Mouse (Mus musculus) neural tube, embryonic 13.5 days (tissue): ENCODE measurements around the gene Foxa3. TPM values are rescaled to one million over a fixed set of nuclear protein-coding genes. Genes with fewer than 3 reads are reported as not detected.

Experiments used
- polyA plus RNA-seq: library from polyadenylated mRNA; unstranded; fragments of >200 nt; fragmentation: Nextera tagmentation; extraction: Ambion mirVana; gene quantifications from 2 replicates; pipeline ENCODE4 v1.2.1, GENCODE M21; 2015

Gene Foxa3
- polyA plus RNA-seq, 1 experiment from 2014 or later, result 0.13 TPM

Other genes starting within 250 kb of the Foxa3 start
- not detected in 2 replicates for gene Psg19, start 225.0 kb downstream of the Foxa3 start, polyA plus RNA-seq
- not detected in 2 replicates for gene Psg17, start 201.9 kb downstream of the Foxa3 start, polyA plus RNA-seq
- gene Mill2, start 183.6 kb downstream of the Foxa3 start, polyA plus RNA-seq, result 0.17 and 0.59 TPM in 2 replicates
- 12.6 and 12.8 TPM in 2 replicates for gene Pglyrp1, start 152.2 kb downstream of the Foxa3 start, polyA plus RNA-seq
- 19.7 and 23.0 TPM in 2 replicates for gene Ccdc61, start 113.1 kb downstream of the Foxa3 start, polyA plus RNA-seq
- gene Nova2, start 97.7 kb downstream of the Foxa3 start, polyA plus RNA-seq, result 9.7 and 10.7 TPM in 2 replicates
- gene Nanos2, start 36.1 kb downstream of the Foxa3 start, polyA plus RNA-seq, result 0.56 TPM in 2 replicates
- gene Mypop, start 32.3 kb downstream of the Foxa3 start, polyA plus RNA-seq, result 5.8 and 7.4 TPM in 2 replicates
- 28.4 and 29.9 TPM in 2 replicates for gene Irf2bp1, start 19.5 kb downstream of the Foxa3 start, polyA plus RNA-seq
- gene Sympk, start 839 bp upstream of the Foxa3 start, polyA plus RNA-seq, result 30.4 and 32.7 TPM in 2 replicates
- not detected in 2 replicates for gene Rsph6a, start 31.2 kb upstream of the Foxa3 start, polyA plus RNA-seq
- gene Dmwd, start 52.7 kb upstream of the Foxa3 start, polyA plus RNA-seq, result 25.1 and 26.0 TPM in 2 replicates
- gene Dmpk, start 60.3 kb upstream of the Foxa3 start, polyA plus RNA-seq, result 10.5 and 10.7 TPM in 2 replicates
- 2.5 and 3.2 TPM in 2 replicates for gene Six5, start 71.1 kb upstream of the Foxa3 start, polyA plus RNA-seq
- gene Gm4969, start 94.8 kb upstream of the Foxa3 start, polyA plus RNA-seq, result 2.1 and 2.3 TPM in 2 replicates
- 17.7 and 18.1 TPM in 2 replicates for gene Fbxo46, start 96.3 kb upstream of the Foxa3 start, polyA plus RNA-seq
- 21.7 and 22.2 TPM in 2 replicates for gene Qpctl, start 125.8 kb upstream of the Foxa3 start, polyA plus RNA-seq
- 108 and 118 TPM in 2 replicates for gene Snrpd2, start 126.2 kb upstream of the Foxa3 start, polyA plus RNA-seq
- 1.3 and 1.4 TPM in 2 replicates for gene Gipr, start 142.6 kb upstream of the Foxa3 start, polyA plus RNA-seq
- gene Eml2, start 152.9 kb upstream of the Foxa3 start, polyA plus RNA-seq, result 6.8 and 8.1 TPM in 2 replicates
- 2.0 and 2.6 TPM in 2 replicates for gene Gpr4, start 189.0 kb upstream of the Foxa3 start, polyA plus RNA-seq
- 38.7 and 39.9 TPM in 2 replicates for gene Opa3, start 204.8 kb upstream of the Foxa3 start, polyA plus RNA-seq
- gene Vasp, start 248.3 kb upstream of the Foxa3 start, polyA plus RNA-seq, result 41.2 and 46.3 TPM in 2 replicates